Mouse (Mus musculus) midbrain, embryonic 12.5 days (tissue): ENCODE measurements around the gene Flt1. TPM values are rescaled to one million over a fixed set of nuclear protein-coding genes. Genes with fewer than 3 reads are reported as not detected.

Experiments used
- ATAC-seq: fragments of 200-750 bp; cut with Nextera tagmentation; 2 replicates; pipeline ENCODE4 v1.8.0; 2017; ENCODE audit warnings: low read depth, moderate TSS enrichment, moderate library complexity; ENCODE audit not compliant: low FRiP score
- H3K27ac ChIP-seq: fragments of 300-500 bp; sonication (generic); replicated peaks from 2 replicates; pipeline ENCODE4 v1.5.1; 2016; ENCODE audit warnings: mild to moderate bottlenecking
- H3K27me3 ChIP-seq: fragments of 300-500 bp; sonication (generic); 2 replicates; pipeline ENCODE4 v1.6.1; 2016; ENCODE audit warnings: mild to moderate bottlenecking
- H3K36me3 ChIP-seq: fragments of 300-500 bp; sonication (generic); 2 replicates; pipeline ENCODE4 v1.6.1; 2016
- H3K4me1 ChIP-seq: fragments of 300-500 bp; sonication (generic); 2 replicates; pipeline ENCODE4 v1.6.1; 2016
- H3K4me2 ChIP-seq: fragments of 300-500 bp; sonication (generic); replicated peaks from 2 replicates; pipeline ENCODE4 v1.6.1; 2016; ENCODE audit warnings: mild to moderate bottlenecking, moderate library complexity
- H3K4me3 ChIP-seq: fragments of 300-500 bp; sonication (generic); 2 replicates; pipeline ENCODE4 v1.5.1; 2016; ENCODE audit warnings: mild to moderate bottlenecking
- H3K9ac ChIP-seq: fragments of 300-500 bp; sonication (generic); replicated peaks from 2 replicates; pipeline ENCODE4 v1.6.1; 2016; ENCODE audit warnings: mild to moderate bottlenecking, moderate library complexity
- H3K9me3 ChIP-seq: fragments of 300-500 bp; sonication (generic); 2 replicates; pipeline ENCODE4 v1.6.1; 2016; ENCODE audit warnings: mild to moderate bottlenecking
- WGBS: fragments of 180-500 bp; shearing (Covaris S2); methylation state at CpG from one replicate; pipeline ENCODE4 v1.1.7; 2016; 5-methylcytosine and 5-hydroxymethylcytosine counted together
- polyA plus RNA-seq: library from polyadenylated mRNA; unstranded; fragments of >200 nt; fragmentation: Nextera tagmentation; extraction: Ambion mirVana; gene quantifications from 2 replicates; pipeline ENCODE4 v1.2.1, GENCODE M21; 2016

The Flt1 gene
- polyA plus RNA-seq, 1 experiment from 2014 or later, result 12.6 TPM

DNA sequence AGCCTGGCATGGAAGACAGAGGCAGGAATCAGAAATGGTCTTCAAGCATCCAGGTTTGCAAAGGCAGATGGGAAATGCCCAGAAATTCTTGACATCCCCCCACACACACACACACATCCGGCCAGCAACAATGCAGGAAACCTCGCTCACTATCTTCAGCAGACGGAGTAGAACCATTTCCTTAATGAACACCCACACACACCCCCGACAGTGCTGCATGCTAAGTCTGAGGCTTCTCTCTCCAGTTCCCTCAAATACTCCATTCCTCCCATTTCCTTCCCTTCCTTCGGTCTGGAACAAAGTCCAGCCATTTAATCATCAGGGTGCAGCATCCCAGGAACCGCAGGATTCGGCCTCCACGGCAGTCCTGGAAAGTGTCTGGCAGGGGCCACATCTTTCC is 4.4 kb downstream of the Flt1 start:
- H3K4me1 ChIP-seq, result peaks cover 17% of the 10 kb centered on the region
- no peaks in the 10 kb centered on the region for H3K9me3 ChIP-seq
- ATAC-seq, result no peak
- no peak overlapping the region for H3K27ac ChIP-seq
- WGBS, result 18% methylated on average over 8 of the region's 8 CpGs
- H3K27me3 ChIP-seq, result peaks cover 76% of the 10 kb centered on the region
- no peaks in the 10 kb centered on the region for H3K36me3 ChIP-seq
- H3K9ac ChIP-seq, result no peak overlapping the region
- no peak overlapping the region for H3K4me3 ChIP-seq
- no peak overlapping the region for H3K4me2 ChIP-seq

DNA sequence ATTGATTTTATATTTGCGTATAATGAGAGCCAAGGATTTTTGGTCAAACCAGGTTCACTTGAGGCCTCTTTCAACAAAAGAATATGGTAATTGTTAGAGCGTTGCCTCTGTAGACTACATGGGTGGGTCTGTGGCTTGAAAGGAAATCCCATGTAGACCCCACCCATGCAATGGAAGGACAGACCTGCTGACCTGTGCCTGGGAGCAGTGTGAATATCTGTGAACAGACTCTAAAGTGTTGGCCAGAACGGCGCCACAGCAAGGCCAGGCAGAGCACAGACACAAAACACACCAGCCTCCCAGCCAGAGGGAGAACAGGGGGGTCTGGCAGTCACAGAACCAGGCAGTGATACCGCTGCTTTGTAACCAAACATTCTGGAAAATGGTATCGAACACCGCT is 7.5 kb downstream of the Flt1 start:
- ATAC-seq, result no peak
- Histone ChIP-seq H3K4me1 (no peaks in the 10 kb centered on the region), H3K9ac (no peak overlapping the region), H3K4me2 (no peak overlapping the region), H3K27me3 (peaks cover 47% of the 10 kb centered on the region), H3K4me3 (no peak overlapping the region), H3K9me3 (no peaks in the 10 kb centered on the region), H3K27ac (no peak overlapping the region), H3K36me3 (no peaks in the 10 kb centered on the region)
- 87% methylated on average over 7 of the region's 7 CpGs for WGBS

DNA sequence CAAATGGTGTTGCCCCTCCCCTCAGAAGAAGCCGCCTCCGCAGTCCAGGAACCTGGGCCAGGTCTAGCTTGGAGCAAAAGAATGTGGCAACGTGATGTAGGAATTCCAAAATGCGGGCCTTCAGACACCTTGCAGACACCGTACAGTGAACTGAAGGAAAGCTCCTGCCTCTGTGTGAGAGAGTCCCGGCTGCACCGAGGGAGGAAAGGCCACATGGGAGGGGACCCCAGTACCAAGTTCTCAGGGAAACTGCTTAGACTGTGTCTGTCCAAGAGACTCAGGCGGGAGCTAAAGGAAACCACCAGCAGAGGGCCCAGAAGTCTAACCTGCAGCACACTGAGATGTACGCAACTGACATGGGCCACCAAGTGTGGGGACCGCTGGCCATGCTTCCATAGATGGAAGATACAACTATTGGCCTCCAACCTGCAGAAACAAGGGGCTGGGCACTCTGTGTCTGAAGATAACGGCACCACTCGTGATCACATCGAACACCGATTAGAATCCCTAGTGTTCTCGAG is 9.1 kb downstream of the Flt1 start:
- Histone ChIP-seq H3K9me3 (no peaks in the 10 kb centered on the region), H3K9ac (no peak overlapping the region), H3K27me3 (peaks cover 37% of the 10 kb centered on the region), H3K27ac (no peak overlapping the region), H3K36me3 (no peaks in the 10 kb centered on the region), H3K4me1 (no peaks in the 10 kb centered on the region), H3K4me2 (no peak overlapping the region), H3K4me3 (no peak overlapping the region)
- WGBS, result 78% methylated on average over 15 of the region's 15 CpGs
- no peak for ATAC-seq

- ATAC-seq, result no peak
- H3K27ac ChIP-seq, result no peak overlapping the region
Observed at GRCm38 (mm10) chr5:147716276-147716675, 9.5 kb downstream of the Flt1 start.

GRCm38 (mm10) chr5:147715391-147715790 is 10.4 kb downstream of the Flt1 start:
- ATAC-seq, result no peak
- Histone ChIP-seq H3K4me2 (no peak overlapping the region), H3K9me3 (no peaks in the 10 kb centered on the region), H3K4me3 (no peak overlapping the region), H3K4me1 (no peaks in the 10 kb centered on the region), H3K27ac (no peak overlapping the region), H3K27me3 (peaks cover 23% of the 10 kb centered on the region), H3K36me3 (no peaks in the 10 kb centered on the region), H3K9ac (no peak overlapping the region)
- 74% methylated on average over 13 of the region's 13 CpGs for WGBS

More at GRCm38 (mm10) chr5:147716276-147716675, 9.5 kb downstream of the Flt1 start:
- Histone ChIP-seq H3K4me1 (no peaks in the 10 kb centered on the region), H3K4me2 (no peak overlapping the region), H3K36me3 (no peaks in the 10 kb centered on the region), H3K4me3 (no peak overlapping the region), H3K9ac (no peak overlapping the region), H3K9me3 (no peaks in the 10 kb centered on the region), H3K27me3 (peaks cover 32% of the 10 kb centered on the region)
- WGBS, result 86% methylated on average over 9 of the region's 9 CpGs

- whole genome bisulfite sequencing, result 84% methylated on average over 4 of the region's 4 CpGs
- no peaks in the 10 kb centered on the region for H3K27me3 ChIP-seq
- no peak overlapping the region for H3K9ac ChIP-seq
- H3K36me3 ChIP-seq, result no peaks in the 10 kb centered on the region
- H3K4me3 ChIP-seq, result no peak overlapping the region
- no peak overlapping the region for H3K27ac ChIP-seq
- H3K4me2 ChIP-seq, result no peak overlapping the region
- no peak for ATAC-seq
- no peaks in the 10 kb centered on the region for H3K4me1 ChIP-seq
- H3K9me3 ChIP-seq, result no peaks in the 10 kb centered on the region
Observed at GRCm38 (mm10) chr5:147708500-147708899, 17.3 kb downstream of the Flt1 start.

- H3K4me3 ChIP-seq, result no peak overlapping the region
- no peaks in the 10 kb centered on the region for H3K27me3 ChIP-seq
- no peaks in the 10 kb centered on the region for H3K36me3 ChIP-seq
- no peak overlapping the region for H3K4me2 ChIP-seq
- no peak for ATAC-seq
- H3K4me1 ChIP-seq, result no peaks in the 10 kb centered on the region
- H3K9ac ChIP-seq, result no peak overlapping the region
- WGBS, result 62% methylated on average over 4 of the region's 4 CpGs
- no peak overlapping the region for H3K27ac ChIP-seq
- H3K9me3 ChIP-seq, result no peaks in the 10 kb centered on the region
Observed at GRCm38 (mm10) chr5:147707479-147707878, 18.3 kb downstream of the Flt1 start.

DNA sequence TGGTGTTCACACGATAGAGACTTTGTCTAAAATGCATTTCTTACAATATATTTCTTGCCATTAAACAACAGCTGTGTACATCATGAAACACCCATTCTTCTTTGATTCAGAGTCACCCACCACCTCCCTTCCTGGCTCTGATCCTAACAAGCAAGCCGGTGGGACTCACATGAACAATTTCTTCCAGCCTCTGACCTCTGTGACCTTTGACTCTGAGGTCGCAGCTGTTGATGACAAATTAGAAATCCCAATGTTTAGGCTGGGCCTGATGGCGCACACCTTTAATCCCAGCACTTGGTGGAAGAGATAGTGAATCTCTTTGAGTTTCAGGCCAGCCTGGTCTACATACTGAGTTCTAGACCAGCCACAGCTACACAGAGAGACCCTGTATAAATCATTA is 20.9 kb downstream of the Flt1 start:
- Histone ChIP-seq H3K4me3 (no peak overlapping the region), H3K9ac (no peak overlapping the region), H3K27me3 (no peaks in the 10 kb centered on the region), H3K9me3 (no peaks in the 10 kb centered on the region), H3K4me1 (no peaks in the 10 kb centered on the region), H3K36me3 (no peaks in the 10 kb centered on the region), H3K27ac (no peak overlapping the region), H3K4me2 (no peak overlapping the region)
- WGBS, result 50% methylated on average over 4 of the region's 4 CpGs
- no peak for ATAC-seq

DNA sequence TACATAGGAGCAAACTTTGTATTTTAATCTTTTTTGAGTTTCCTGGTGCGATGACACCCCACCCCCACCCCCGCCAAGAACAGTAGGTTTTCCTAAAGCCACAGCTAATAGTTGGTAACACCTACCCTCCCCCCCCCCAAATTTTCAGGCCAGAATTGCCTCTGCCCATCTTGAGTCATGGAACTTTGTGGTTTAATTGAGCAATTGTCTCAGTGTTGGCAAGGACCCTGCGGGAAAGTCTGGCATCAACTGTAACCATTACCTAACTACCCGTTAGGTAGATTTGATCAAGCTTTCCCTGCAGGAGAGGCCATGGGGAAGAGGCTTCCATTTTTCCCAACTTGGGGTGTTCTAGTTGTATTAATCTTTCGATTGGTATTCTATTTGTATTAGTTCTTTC is 23.4 kb downstream of the Flt1 start:
- no peak overlapping the region for H3K4me2 ChIP-seq
- no peak overlapping the region for H3K27ac ChIP-seq
- H3K9me3 ChIP-seq, result no peaks in the 10 kb centered on the region
- H3K27me3 ChIP-seq, result no peaks in the 10 kb centered on the region
- H3K4me1 ChIP-seq, result no peaks in the 10 kb centered on the region
- ATAC-seq, result no peak
- WGBS, result 81% methylated on average over 5 of the region's 5 CpGs
- H3K36me3 ChIP-seq, result no peaks in the 10 kb centered on the region
- no peak overlapping the region for H3K4me3 ChIP-seq
- no peak overlapping the region for H3K9ac ChIP-seq

DNA sequence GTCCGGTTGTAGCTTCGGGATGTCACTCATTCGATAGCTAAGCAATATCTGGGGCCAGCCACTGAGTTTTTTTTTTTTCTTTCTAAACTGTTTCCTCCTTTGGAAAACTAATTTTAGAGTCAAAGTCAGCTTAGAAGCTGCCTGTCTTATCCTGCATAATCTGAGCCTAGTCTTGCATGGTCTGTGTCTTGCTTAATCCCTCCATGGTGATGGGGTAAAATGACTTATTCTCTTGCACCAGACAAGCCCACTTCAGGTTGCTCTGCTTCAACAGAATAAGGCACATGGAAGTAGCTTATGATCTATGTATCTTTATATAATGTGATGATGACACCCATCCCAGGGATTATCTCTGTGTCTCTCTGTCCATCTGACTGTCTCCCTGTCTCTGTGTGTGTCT is 24.8 kb downstream of the Flt1 start:
- H3K27ac ChIP-seq, result no peak overlapping the region
- no peaks in the 10 kb centered on the region; the same call in 1 of the 2 replicates for H3K27me3 ChIP-seq
- WGBS, result 97% methylated on average over 3 of the region's 3 CpGs
- H3K36me3 ChIP-seq, result no peaks in the 10 kb centered on the region
- no peaks in the 10 kb centered on the region for H3K4me1 ChIP-seq
- H3K4me3 ChIP-seq, result no peak overlapping the region
- no peak overlapping the region for H3K9ac ChIP-seq
- no peak overlapping the region for H3K4me2 ChIP-seq
- ATAC-seq, result no peak
- no peaks in the 10 kb centered on the region for H3K9me3 ChIP-seq

- no peaks in the 10 kb centered on the region; the same call in 1 of the 2 replicates for H3K27me3 ChIP-seq
- H3K9ac ChIP-seq, result no peak overlapping the region
- 37% methylated on average over 13 of the region's 13 CpGs for WGBS
- H3K9me3 ChIP-seq, result no peaks in the 10 kb centered on the region
- H3K4me3 ChIP-seq, result no peak overlapping the region
- no peak for ATAC-seq
- H3K4me1 ChIP-seq, result no peaks in the 10 kb centered on the region
- H3K27ac ChIP-seq, result no peak overlapping the region
- no peak overlapping the region for H3K4me2 ChIP-seq
- no peaks in the 10 kb centered on the region for H3K36me3 ChIP-seq
Observed at GRCm38 (mm10) chr5:147698044-147698443, 27.8 kb downstream of the Flt1 start.

- Histone ChIP-seq H3K27me3 (no peaks in the 10 kb centered on the region; the same call in 1 of the 2 replicates), H3K27ac (no peak overlapping the region), H3K4me2 (no peak overlapping the region), H3K4me3 (no peak overlapping the region), H3K9me3 (no peaks in the 10 kb centered on the region), H3K4me1 (no peaks in the 10 kb centered on the region), H3K36me3 (no peaks in the 10 kb centered on the region), H3K9ac (no peak overlapping the region)
- 25% methylated on average over 5 of the region's 5 CpGs for WGBS
- ATAC-seq, result no peak
Observed at GRCm38 (mm10) chr5:147697165-147697564, 28.6 kb downstream of the Flt1 start.

DNA sequence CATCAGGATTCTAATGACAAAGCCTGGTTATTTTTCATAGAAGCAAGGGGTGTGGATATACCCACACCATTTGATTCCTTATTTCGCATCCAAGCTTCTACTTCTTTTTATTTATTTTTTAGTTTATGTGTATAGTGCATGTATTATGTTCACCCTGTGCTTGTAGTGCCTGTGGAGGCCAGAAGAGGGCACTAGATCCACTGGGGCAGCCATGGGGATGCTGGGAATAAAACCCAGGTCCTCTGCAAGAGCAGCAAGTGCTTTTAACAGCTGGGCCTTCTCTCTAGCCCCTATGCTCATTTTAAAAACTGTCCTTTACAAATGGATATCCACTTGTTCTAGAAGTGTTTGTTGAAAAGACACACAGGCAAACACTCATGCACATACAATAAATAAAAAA is 33.2 kb downstream of the Flt1 start:
- Histone ChIP-seq H3K9me3 (no peaks in the 10 kb centered on the region), H3K4me2 (no peak overlapping the region), H3K36me3 (no peaks in the 10 kb centered on the region), H3K27me3 (no peaks in the 10 kb centered on the region; the same call in 1 of the 2 replicates), H3K9ac (no peak overlapping the region), H3K4me3 (no peak overlapping the region), H3K27ac (no peak overlapping the region), H3K4me1 (no peaks in the 10 kb centered on the region)
- ATAC-seq, result no peak
- 88% methylated on average over 1 of the region's 1 CpGs for WGBS
